Mouse (Mus musculus): ENCODE data around the gene Afmid. TPM values are rescaled to one million over a fixed set of nuclear protein-coding genes. Genes with fewer than 3 reads are reported as not detected.
"Not testable (repeated sequence)": the region's sequence is repeated elsewhere in the genome, so short reads cannot be mapped to it uniquely, and the experiment has no call there.

Gene Afmid
- polyA plus RNA-seq, 1 experiment from 2014 or later, result 8.3 TPM

DNA sequence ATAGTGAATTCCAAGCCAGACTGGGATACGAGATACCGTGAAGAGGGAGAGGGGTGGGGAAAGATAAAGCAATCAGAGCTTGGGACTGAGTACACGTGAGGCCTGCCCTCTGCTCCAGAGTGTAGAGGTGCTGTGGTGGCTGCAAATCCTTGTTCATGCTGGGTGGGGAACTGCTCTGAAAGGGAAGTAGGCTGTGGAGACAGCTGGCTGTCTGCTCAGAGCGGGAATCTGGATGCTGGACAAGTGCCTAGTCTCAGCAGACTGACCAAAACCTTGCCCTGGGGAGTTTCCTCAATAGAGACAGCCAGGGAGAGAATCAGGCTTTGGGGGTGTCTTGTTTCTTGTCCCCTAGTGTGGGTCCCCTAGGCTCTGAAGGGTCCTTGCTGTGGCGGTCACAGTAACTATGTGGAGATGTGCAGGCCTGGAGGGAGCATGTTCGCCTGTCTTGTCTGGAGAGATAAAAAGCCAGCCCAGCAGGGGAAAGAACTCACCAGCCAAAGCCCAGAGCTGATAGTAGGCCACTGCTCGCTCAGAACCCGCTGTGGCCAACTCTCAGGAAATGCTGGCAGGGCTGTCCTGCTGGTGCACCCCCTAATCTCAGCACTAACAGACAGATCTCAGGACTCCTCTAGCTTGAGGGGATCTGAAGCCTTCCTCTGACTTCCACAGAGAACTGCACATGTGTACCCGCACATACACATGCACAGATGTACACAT is 3.3 kb downstream of the Afmid start:
- peak; percentile 54 for ATAC-seq
- Histone ChIP-seq H3K9ac (0 out of 2 replicates have a peak overlapping the region, but pooled peaks have one; percentile 6), H3K9me3 (no peaks in the 10 kb centered on the region), H3K4me3 (replicated peaks) (no peak overlapping the region), H3K4me1 (replicated peaks) (peaks cover 57% of the 10 kb centered on the region), H3K4me2 (replicated peaks) (peak overlapping the region; percentile 30), H3K27me3 (replicated peaks) (no peaks in the 10 kb centered on the region), H3K27ac (peak overlapping the region; percentile 94), H3K36me3 (no peaks in the 10 kb centered on the region)
- WGBS, result 34% methylated on average over 9 of the region's 9 CpGs

DNA sequence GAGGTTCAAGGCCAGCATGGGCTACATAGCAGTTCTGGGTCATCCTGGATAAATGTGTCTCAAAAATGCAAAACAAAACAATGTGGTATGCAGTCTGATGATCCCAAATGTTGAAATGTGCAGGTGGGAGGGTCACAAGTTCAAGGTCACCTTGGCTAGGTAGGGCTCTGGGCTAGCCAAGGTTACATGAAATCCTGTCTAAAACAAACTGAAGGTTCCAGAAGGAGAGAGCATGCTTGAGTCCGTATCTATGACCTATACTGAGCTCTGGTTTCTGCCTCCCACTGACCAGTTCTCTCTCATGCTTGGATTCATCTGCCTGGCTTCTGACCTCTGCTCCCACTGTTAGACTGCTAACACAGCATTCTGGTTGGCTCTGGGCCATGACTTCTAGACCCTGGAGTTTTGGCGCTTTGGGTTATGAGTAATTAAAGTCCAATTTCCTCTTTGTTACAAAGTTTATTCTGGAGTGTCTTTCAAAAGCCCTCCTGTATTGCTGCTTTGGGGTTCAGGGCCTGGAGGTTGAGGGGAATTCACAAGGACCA is 4.0 kb downstream of the Afmid start:
- no peak overlapping the region for H3K4me3 ChIP-seq (replicated peaks)
- WGBS, result 44% methylated on average over 2 of the region's 2 CpGs
- no peak overlapping the region for H3K4me2 ChIP-seq (replicated peaks)
- H3K9me3 ChIP-seq, result no peaks in the 10 kb centered on the region
- peaks cover 56% of the 10 kb centered on the region for H3K4me1 ChIP-seq (replicated peaks)
- no peaks in the 10 kb centered on the region for H3K36me3 ChIP-seq
- H3K27ac ChIP-seq, result peak overlapping the region; percentile 94
- no peak for ATAC-seq
- no peaks in the 10 kb centered on the region for H3K27me3 ChIP-seq (replicated peaks)
- peak overlapping the region; percentile 6; the same call in 1 of the 2 replicates for H3K9ac ChIP-seq

GRCm38 (mm10) chr11:117830401-117830800 is 4.7 kb downstream of the Afmid start:
- Histone ChIP-seq H3K36me3 (no peaks in the 10 kb centered on the region), H3K4me2 (replicated peaks) (no peak overlapping the region), H3K4me3 (replicated peaks) (no peak overlapping the region), H3K9ac (no peak overlapping the region), H3K4me1 (replicated peaks) (peaks cover 60% of the 10 kb centered on the region), H3K27me3 (replicated peaks) (no peaks in the 10 kb centered on the region), H3K27ac (peak overlapping the region; percentile 94), H3K9me3 (no peaks in the 10 kb centered on the region)
- 56% methylated on average over 9 of the region's 9 CpGs for WGBS
- ATAC-seq, result no peak

GRCm38 (mm10) chr11:117832086-117832969 is 6.6 kb downstream of the Afmid start:
- Histone ChIP-seq H3K27ac (peak overlapping the region; percentile 39), H3K36me3 (no peaks in the 10 kb centered on the region), H3K9ac (no peak overlapping the region), H3K4me3 (replicated peaks) (peak overlapping the region; percentile 23), H3K4me2 (replicated peaks) (peak overlapping the region; percentile 59), H3K27me3 (replicated peaks) (no peaks in the 10 kb centered on the region), H3K4me1 (replicated peaks) (peaks cover 55% of the 10 kb centered on the region), H3K9me3 (no peaks in the 10 kb centered on the region)
- peak; percentile 28; the same call in 1 of the 2 replicates for ATAC-seq
- WGBS, result 26% methylated on average over 28 of the region's 28 CpGs

DNA sequence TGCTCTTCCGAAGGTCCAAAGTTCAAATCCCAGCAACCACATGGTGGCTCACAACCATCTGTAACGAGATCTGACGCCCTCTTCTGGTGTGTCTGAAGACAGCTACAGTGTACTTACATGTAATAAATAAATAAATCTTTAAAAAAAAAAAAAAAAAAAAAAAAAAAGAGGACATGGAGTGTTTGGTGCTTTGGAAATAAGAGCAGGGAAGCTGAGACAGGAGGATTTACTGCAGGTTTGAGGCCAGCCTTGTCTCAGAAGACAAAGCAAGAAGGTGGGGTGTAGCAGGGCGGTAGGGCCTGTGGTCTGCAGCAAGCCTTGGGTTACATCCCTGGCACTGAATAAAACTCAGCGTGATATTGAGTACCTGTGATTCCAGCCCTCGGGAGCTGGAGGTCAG is 7.8 kb downstream of the Afmid start:
- Histone ChIP-seq H3K4me1 (replicated peaks) (peaks cover 47% of the 10 kb centered on the region), H3K27ac (peak overlapping the region; percentile 46)
- ATAC-seq; H3K9me3 ChIP-seq; H3K36me3 ChIP-seq; H3K27me3 ChIP-seq (replicated peaks); H3K4me3 ChIP-seq (replicated peaks); H3K9ac ChIP-seq; H3K4me2 ChIP-seq (replicated peaks): not testable (repeated sequence)
- WGBS, result 62% methylated on average over 6 of the region's 6 CpGs

- Histone ChIP-seq H3K36me3 (no peaks in the 10 kb centered on the region), H3K9me3 (no peaks in the 10 kb centered on the region), H3K4me2 (replicated peaks) (no peak overlapping the region), H3K9ac (no peak overlapping the region), H3K4me1 (replicated peaks) (peaks cover 42% of the 10 kb centered on the region), H3K27me3 (replicated peaks) (no peaks in the 10 kb centered on the region), H3K4me3 (replicated peaks) (no peak overlapping the region), H3K27ac (peak overlapping the region; percentile 46)
- WGBS, result 63% methylated on average over 8 of the region's 8 CpGs
- peak; percentile 34; the same call in 1 of the 2 replicates for ATAC-seq
These were observed 8.4 kb downstream of the Afmid start for GRCm38 (mm10) chr11:117834086-117834485.

- H3K27me3 ChIP-seq (replicated peaks), result no peaks in the 10 kb centered on the region
- H3K4me2 ChIP-seq (replicated peaks), result peak overlapping the region; percentile 48
- H3K36me3 ChIP-seq, result no peaks in the 10 kb centered on the region
- no peak overlapping the region for H3K4me3 ChIP-seq (replicated peaks)
- no peak overlapping the region for H3K9ac ChIP-seq
- peaks cover 31% of the 10 kb centered on the region for H3K4me1 ChIP-seq (replicated peaks)
- no peak overlapping the region for H3K27ac ChIP-seq
- no peak for ATAC-seq
- WGBS, result 28% methylated on average over 13 of the region's 13 CpGs
- no peaks in the 10 kb centered on the region for H3K9me3 ChIP-seq
These were observed 10.6 kb downstream of the Afmid start for GRCm38 (mm10) chr11:117836306-117836705.

- no peaks in the 10 kb centered on the region for H3K36me3 ChIP-seq
- H3K4me3 ChIP-seq (replicated peaks), result no peak overlapping the region
- H3K4me1 ChIP-seq (replicated peaks), result peaks cover 22% of the 10 kb centered on the region
- no peaks in the 10 kb centered on the region for H3K9me3 ChIP-seq
- ATAC-seq, result peak; percentile 89
- H3K4me2 ChIP-seq (replicated peaks), result no peak overlapping the region
- H3K27ac ChIP-seq, result peak overlapping the region; percentile 77
- no peak overlapping the region for H3K9ac ChIP-seq
- no peaks in the 10 kb centered on the region for H3K27me3 ChIP-seq (replicated peaks)
- 48% methylated on average over 2 of the region's 2 CpGs for WGBS
These were observed 12.8 kb downstream of the Afmid start for GRCm38 (mm10) chr11:117838572-117838971.

DNA sequence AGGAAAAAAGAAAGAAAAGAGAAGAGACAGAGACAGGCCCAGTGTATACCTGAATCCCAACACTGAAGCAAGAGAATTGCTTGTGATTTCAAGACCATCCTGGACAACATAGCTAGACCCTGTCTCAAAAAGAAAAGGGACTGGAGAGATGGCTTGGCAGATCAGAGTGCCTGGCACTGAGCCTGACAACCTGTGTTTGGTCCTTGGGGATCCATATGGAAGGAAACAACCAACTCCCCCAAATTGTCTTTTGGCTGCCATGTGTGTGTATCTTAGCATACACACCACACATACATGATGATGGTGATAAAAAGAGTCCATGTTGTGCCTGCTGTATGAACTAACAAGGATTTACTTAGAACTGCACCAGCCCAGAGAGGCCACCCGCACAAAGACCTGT is 13.3 kb downstream of the Afmid start:
- no peak overlapping the region for H3K9ac ChIP-seq
- H3K4me1 ChIP-seq (replicated peaks), result peaks cover 22% of the 10 kb centered on the region
- H3K9me3 ChIP-seq, result no peaks in the 10 kb centered on the region
- WGBS, result 74% methylated on average over 1 of the region's 1 CpGs
- no peak; the same call in 1 of the 2 replicates for ATAC-seq
- H3K36me3 ChIP-seq, result no peaks in the 10 kb centered on the region
- no peak overlapping the region for H3K4me2 ChIP-seq (replicated peaks)
- no peak overlapping the region for H3K4me3 ChIP-seq (replicated peaks)
- H3K27ac ChIP-seq, result peak overlapping the region; percentile 77
- H3K27me3 ChIP-seq (replicated peaks), result no peaks in the 10 kb centered on the region

- no peaks in the 10 kb centered on the region for H3K9me3 ChIP-seq
- H3K4me3 ChIP-seq (replicated peaks), result no peak overlapping the region
- no peak overlapping the region for H3K4me2 ChIP-seq (replicated peaks)
- no peak overlapping the region for H3K27ac ChIP-seq
- no peak overlapping the region for H3K9ac ChIP-seq
- WGBS, result 38% methylated on average over 1 of the region's 1 CpGs
- H3K4me1 ChIP-seq (replicated peaks), result peaks cover 14% of the 10 kb centered on the region; the same call in 1 of the 2 replicates
- ATAC-seq, result no peak
- no peaks in the 10 kb centered on the region for H3K27me3 ChIP-seq (replicated peaks)
- H3K36me3 ChIP-seq, result no peaks in the 10 kb centered on the region
These were observed 15.2 kb downstream of the Afmid start for GRCm38 (mm10) chr11:117840910-117841309.

- no peak for ATAC-seq
- H3K4me1 ChIP-seq (replicated peaks), result peaks cover 20% of the 10 kb centered on the region
- H3K4me2 ChIP-seq (replicated peaks), result no peak overlapping the region
- WGBS, result 91% methylated on average over 2 of the region's 2 CpGs
- H3K4me3 ChIP-seq (replicated peaks), result no peak overlapping the region
- H3K36me3 ChIP-seq, result no peaks in the 10 kb centered on the region
- no peaks in the 10 kb centered on the region for H3K9me3 ChIP-seq
- no peaks in the 10 kb centered on the region for H3K27me3 ChIP-seq (replicated peaks)
- no peak overlapping the region for H3K27ac ChIP-seq
- H3K9ac ChIP-seq, result no peak overlapping the region
These were observed 17.7 kb downstream of the Afmid start for GRCm38 (mm10) chr11:117843434-117843833.

DNA sequence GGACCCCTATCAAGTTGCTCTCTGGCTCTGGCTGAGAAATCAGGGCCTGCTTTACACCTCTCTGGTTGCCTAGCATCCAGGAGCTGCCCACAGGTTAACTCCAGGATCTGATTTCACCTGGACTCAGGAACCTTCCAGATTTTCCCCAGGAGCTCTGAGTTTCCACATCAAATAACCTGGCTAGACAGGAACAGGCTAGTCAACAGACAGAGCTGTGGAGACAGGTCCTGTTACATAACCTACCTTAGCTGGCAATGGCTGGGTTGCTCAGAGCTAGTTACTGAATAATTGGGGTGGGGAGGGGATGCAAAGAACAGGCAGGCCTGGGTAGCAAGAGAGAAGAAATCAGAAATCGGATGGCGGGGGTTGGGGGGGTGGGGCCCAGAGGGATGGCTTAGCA is 19.3 kb downstream of the Afmid start:
- Histone ChIP-seq H3K4me2 (replicated peaks) (no peak overlapping the region), H3K9ac (no peak overlapping the region), H3K4me1 (replicated peaks) (peaks cover 18% of the 10 kb centered on the region), H3K36me3 (no peaks in the 10 kb centered on the region), H3K27me3 (replicated peaks) (no peaks in the 10 kb centered on the region), H3K27ac (no peak overlapping the region), H3K9me3 (no peaks in the 10 kb centered on the region), H3K4me3 (replicated peaks) (no peak overlapping the region)
- 65% methylated on average over 2 of the region's 2 CpGs for WGBS
- no peak for ATAC-seq
